Mouse (Mus musculus) intestine, embryonic 14.5 days (tissue): ENCODE results near the gene Sh2d2a. TPM values are rescaled to one million over a fixed set of nuclear protein-coding genes. Genes with fewer than 3 reads are reported as not detected.

Source experiments
- ATAC-seq: fragments of 200-750 bp; cut with Nextera tagmentation; replicated peaks from 2 replicates; pipeline ENCODE4 v1.8.0; 2017; ENCODE audit warnings: low read depth, moderate number of reproducible peaks, moderate TSS enrichment, moderate library complexity; ENCODE audit not compliant: low FRiP score, low TSS enrichment
- DNase-seq: peaks from one replicate; pipeline ENCODE4 v3.0.0-alpha.2; 2018; ENCODE audit warnings: low spot score
- H3K27ac ChIP-seq: fragments of 300-500 bp; sonication (generic); 2 replicates; pipeline ENCODE4 v1.5.1; 2014; ENCODE audit warnings: low read depth, mild to moderate bottlenecking, control low read depth
- H3K27me3 ChIP-seq: fragments of 300-500 bp; sonication (generic); replicated peaks from 2 replicates; pipeline ENCODE4 v1.6.1; 2014; ENCODE audit warnings: low read length, control low read depth; ENCODE audit not compliant: control insufficient read depth, insufficient read depth
- H3K36me3 ChIP-seq: fragments of 300-500 bp; sonication (generic); 2 replicates; pipeline ENCODE4 v1.6.1; 2014; ENCODE audit warnings: low read length, control low read depth; ENCODE audit not compliant: control insufficient read depth, insufficient read depth
- H3K4me1 ChIP-seq: fragments of 300-500 bp; sonication (generic); replicated peaks from 2 replicates; pipeline ENCODE4 v1.6.1; 2014; ENCODE audit warnings: low read length, control low read depth, mixed read lengths; ENCODE audit not compliant: control insufficient read depth, insufficient read depth
- H3K4me2 ChIP-seq: fragments of 300-500 bp; sonication (generic); 2 replicates; pipeline ENCODE4 v1.6.1; 2014; ENCODE audit warnings: low read length
- H3K4me3 ChIP-seq: fragments of 300-500 bp; sonication (generic); 2 replicates; pipeline ENCODE4 v1.5.1; 2014; ENCODE audit warnings: low read depth, low read length, control low read depth, mixed read lengths
- H3K9ac ChIP-seq: fragments of 300-500 bp; sonication (generic); 2 replicates; pipeline ENCODE4 v1.6.1; 2014; ENCODE audit warnings: mild to moderate bottlenecking, low read length
- H3K9me3 ChIP-seq: fragments of 300-500 bp; sonication (generic); 2 replicates; pipeline ENCODE4 v1.6.1; 2016; ENCODE audit warnings: low read length, control low read depth; ENCODE audit not compliant: control insufficient read depth
- WGBS: fragments of 180-500 bp; shearing (Covaris S2); extraction: QIAGEN DNeasy Blood & Tissue Kit; methylation state at CpG from one replicate; pipeline ENCODE4 v1.1.7; 2014; 5-methylcytosine and 5-hydroxymethylcytosine counted together
- polyA plus RNA-seq: library from polyadenylated mRNA; unstranded; fragments of >200 nt; fragmentation: Nextera tagmentation; extraction: Ambion mirVana; gene quantifications from 2 replicates; pipeline ENCODE4 v1.2.1, GENCODE M21; 2014

Gene Sh2d2a
- 0.16 and 0.28 TPM in 2 replicates for polyA plus RNA-seq

DNA sequence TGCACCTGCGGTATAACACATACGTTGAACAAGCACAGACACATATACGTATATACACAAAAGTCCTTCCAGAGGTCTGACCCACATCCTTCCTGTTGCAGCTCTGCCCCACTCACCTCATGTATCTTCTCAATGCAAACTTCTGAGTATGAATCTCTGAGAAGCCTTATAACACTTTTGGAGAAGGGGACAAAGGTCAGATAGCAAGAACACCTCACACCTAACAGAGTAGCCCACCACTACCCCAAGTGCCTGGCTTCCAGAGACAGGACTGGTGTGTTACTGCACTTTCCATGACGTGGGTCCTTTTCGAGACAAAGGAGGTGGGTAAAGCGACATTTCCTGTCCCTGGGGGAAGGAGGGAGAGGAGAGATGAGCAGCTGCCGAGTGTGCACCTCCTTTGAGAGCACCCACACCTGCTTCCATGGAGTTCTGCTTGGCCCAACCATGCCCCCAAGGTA, at the start of gene Sh2d2a:
TSS of gene Sh2d2a (plus strand) at position 106 of the 461 bp plus-strand sequence.
- no peak for ATAC-seq
- Histone ChIP-seq H3K4me3 (no peak within 1 kb of the TSS), H3K9ac (no peak within 1 kb of the TSS)

DNA sequence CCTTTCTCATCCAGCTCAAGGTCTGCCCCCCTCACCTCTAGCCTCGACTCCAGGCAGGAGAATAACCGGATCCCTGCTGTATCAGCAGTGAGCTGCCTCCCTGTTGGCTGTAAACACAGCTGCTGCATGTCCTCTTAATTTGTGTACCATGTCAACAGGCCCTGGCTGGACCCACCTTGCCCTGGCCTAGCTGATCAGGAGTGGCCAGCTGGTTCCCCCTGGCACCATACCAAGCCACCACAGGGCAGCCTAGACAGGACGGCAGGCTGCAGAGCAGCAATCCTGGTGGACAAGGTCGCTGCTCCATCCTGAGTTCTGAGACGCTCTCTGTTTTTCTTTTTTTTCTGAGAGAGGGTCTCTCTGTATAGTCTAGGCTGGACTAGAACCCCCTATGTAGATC, 44.9 kb upstream of the Sh2d2a start:
- Histone ChIP-seq H3K9ac (no peak overlapping the region), H3K36me3 (no peaks in the 10 kb centered on the region), H3K4me2 (no peak overlapping the region), H3K27me3 (peaks cover 91% of the 10 kb centered on the region), H3K9me3 (no peaks in the 10 kb centered on the region), H3K4me1 (peaks cover 4% of the 10 kb centered on the region), H3K27ac (no peak overlapping the region), H3K4me3 (no peak overlapping the region)
- ATAC-seq, result no peak
- 54% methylated on average over 5 of the region's 5 CpGs for WGBS
- no peak for DNase-seq

More for the DNA sequence above, at the start of gene Sh2d2a:
- Histone ChIP-seq H3K27me3 (no peaks in the 10 kb centered on the region), H3K4me1 (no peaks in the 10 kb centered on the region), H3K27ac (no peak within 1 kb of the TSS), H3K9me3 (no peaks in the 10 kb centered on the region), H3K36me3 (no peaks in the 10 kb centered on the region), H3K4me2 (no peak within 1 kb of the TSS)
- WGBS, result 67% methylated on average over 7 of the region's 7 CpGs
- DNase-seq, result no peak

DNA sequence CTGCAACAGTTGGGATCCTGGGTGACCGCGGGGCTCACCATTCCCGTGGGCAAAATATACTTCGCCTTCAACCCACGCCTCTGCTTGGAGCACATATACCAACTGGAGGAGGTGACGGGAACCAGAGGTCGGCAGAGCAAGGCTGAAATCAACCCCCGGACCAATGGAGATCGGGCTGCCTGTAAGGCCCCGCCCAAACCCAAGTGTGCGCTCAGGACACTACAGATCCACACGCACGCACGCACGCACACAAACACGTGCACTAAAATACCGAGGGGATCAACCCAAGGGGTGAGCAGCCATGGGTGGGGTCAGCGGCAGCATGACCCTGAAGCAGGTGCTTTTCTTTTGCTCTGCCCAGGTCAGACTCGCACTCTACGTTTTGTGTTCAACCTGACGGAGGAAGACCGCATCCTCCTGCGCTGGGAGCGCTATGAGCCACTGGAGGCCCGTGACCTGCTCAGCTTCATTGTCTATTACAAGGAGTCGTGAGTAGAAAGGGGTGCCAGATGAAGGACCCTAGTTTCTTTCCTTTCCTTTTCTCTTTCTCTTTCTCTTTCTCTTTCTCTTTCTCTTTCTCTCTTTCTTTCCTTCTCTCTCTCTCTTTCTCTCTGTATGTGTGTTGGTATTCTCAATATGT, 42.4 kb upstream of the Sh2d2a start:
- no peak overlapping the region for H3K9ac ChIP-seq
- no peak overlapping the region for H3K27ac ChIP-seq
- ATAC-seq (0 out of 2 replicates have a peak, but pooled peaks have one; percentile 53), DNase-seq (no peak)
- H3K9me3 ChIP-seq, result no peaks in the 10 kb centered on the region
- WGBS, result 4% methylated on average over 26 of the region's 26 CpGs
- peak overlapping the region; percentile 48 for H3K4me2 ChIP-seq
- H3K4me1 ChIP-seq, result peaks cover 4% of the 10 kb centered on the region; the same call in 1 of the 2 replicates
- H3K27me3 ChIP-seq, result peaks cover 93% of the 10 kb centered on the region
- H3K36me3 ChIP-seq, result no peaks in the 10 kb centered on the region
- H3K4me3 ChIP-seq, result peak overlapping the region; percentile 20; the same call in 1 of the 2 replicates

DNA sequence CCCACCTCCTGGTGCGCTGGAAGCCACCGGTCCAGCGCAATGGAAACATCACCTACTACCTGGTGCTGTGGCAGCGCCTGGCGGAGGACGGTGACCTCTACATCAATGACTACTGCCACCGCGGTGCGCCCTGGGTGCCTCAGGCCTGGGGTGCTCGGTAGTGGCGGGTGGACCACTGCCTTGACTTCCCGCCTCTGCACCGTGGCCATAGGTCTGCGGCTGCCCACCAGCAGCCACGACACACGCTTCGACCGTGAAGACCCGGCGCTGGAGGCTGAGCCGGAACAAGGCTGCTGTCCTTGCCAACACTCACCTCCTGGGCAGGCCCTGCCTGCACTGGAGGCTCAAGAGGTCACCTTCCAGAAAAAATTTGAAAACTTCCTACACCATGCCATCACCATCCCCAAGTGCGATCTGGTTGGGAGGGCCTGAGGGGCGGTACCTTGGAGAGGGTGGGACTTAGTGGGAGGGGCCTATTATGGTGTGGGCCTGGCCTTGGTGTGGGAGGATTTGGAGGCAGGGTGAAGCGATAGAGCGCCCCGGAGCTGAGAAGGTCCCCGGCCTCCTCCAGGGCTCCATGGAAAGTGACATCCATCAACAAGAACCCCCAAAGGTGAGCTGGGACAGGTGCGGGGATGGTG, 37.1 kb upstream of the Sh2d2a start:
- H3K27me3 ChIP-seq, result peaks cover 72% of the 10 kb centered on the region
- H3K4me1 ChIP-seq, result no peaks in the 10 kb centered on the region
- DNase-seq, result no peak
- peak overlapping the region; percentile 33 for H3K4me2 ChIP-seq
- no peaks in the 10 kb centered on the region for H3K9me3 ChIP-seq
- H3K36me3 ChIP-seq, result no peaks in the 10 kb centered on the region
- ATAC-seq, result peak; percentile 75
- no peak overlapping the region for H3K9ac ChIP-seq
- H3K4me3 ChIP-seq, result peak overlapping the region; percentile 15; the same call in 1 of the 2 replicates
- 3% methylated on average over 28 of the region's 28 CpGs for WGBS
- no peak overlapping the region for H3K27ac ChIP-seq

DNA sequence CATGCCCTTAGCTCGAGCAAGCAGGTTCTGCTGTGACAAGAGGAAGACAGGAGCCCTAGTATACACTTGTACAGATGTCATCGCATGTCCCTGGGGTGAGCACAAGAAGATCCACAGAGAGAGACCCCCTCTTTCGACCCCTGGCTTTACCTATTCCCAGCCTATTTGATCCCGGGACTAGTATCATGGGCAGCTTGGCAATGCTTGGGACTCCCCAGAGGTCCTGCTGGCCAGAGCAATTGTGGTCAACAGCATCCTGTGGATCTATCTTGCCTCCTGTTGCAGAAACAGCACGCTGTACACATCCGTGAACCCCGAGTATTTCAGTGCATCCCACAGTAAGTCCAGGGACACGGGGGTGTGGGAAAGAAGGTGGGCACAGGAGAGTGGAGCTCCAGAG, 35.3 kb upstream of the Sh2d2a start:
- H3K27ac ChIP-seq, result no peak overlapping the region
- DNase-seq (no peak), ATAC-seq (no peak)
- H3K9ac ChIP-seq, result no peak overlapping the region
- 85% methylated on average over 8 of the region's 8 CpGs for WGBS
- H3K36me3 ChIP-seq, result no peaks in the 10 kb centered on the region
- H3K27me3 ChIP-seq, result peaks cover 56% of the 10 kb centered on the region
- no peak overlapping the region for H3K4me2 ChIP-seq
- H3K9me3 ChIP-seq, result no peaks in the 10 kb centered on the region
- no peak overlapping the region for H3K4me3 ChIP-seq
- no peaks in the 10 kb centered on the region for H3K4me1 ChIP-seq

DNA sequence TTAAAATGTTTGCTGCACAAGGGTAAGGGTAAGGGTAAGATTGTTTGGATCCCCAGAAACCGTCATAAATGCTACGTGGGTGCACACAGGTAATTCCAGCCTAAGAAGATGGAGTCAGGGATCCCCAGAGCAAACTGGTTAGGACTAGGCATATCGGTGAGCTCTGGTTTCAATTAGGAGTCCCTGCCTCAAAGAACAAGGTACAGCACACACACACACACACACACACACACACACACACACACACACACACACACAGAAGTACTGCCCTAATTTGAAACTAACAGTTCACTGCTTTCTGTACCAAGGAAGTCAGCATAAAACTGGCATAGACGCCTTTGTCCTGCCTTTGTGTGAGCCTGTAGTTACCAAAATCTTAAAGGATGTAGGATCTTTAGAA, 34.1 kb upstream of the Sh2d2a start:
- H3K27ac ChIP-seq, result no peak overlapping the region
- no peak overlapping the region for H3K4me3 ChIP-seq
- DNase-seq (no peak), ATAC-seq (no peak)
- H3K9me3 ChIP-seq, result no peaks in the 10 kb centered on the region
- no peaks in the 10 kb centered on the region for H3K4me1 ChIP-seq
- no peak overlapping the region for H3K9ac ChIP-seq
- WGBS, result 83% methylated on average over 4 of the region's 4 CpGs
- peaks cover 51% of the 10 kb centered on the region for H3K27me3 ChIP-seq
- no peaks in the 10 kb centered on the region for H3K36me3 ChIP-seq
- H3K4me2 ChIP-seq, result no peak overlapping the region

DNA sequence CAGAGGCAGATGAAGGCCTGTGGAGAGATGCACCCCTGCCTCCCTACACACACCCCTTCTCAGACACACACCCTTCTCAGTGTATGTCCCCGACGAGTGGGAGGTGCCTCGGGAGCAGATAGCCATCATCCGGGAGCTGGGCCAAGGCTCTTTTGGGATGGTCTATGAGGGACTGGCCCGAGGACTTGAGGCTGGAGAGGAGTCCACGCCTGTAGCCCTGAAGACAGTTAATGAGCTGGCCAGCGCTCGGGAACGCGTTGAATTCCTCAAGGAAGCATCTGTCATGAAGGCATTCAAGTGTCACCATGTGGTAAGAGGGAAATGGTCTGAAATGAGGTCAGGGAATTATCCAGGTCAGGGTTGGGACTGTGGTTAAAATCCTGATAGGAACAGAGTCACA, 33.7 kb upstream of the Sh2d2a start:
- DNase-seq, result no peak
- H3K4me1 ChIP-seq, result no peaks in the 10 kb centered on the region
- no peaks in the 10 kb centered on the region for H3K9me3 ChIP-seq
- H3K4me2 ChIP-seq, result no peak overlapping the region
- H3K27ac ChIP-seq, result no peak overlapping the region
- no peak overlapping the region for H3K4me3 ChIP-seq
- no peak overlapping the region for H3K9ac ChIP-seq
- no peaks in the 10 kb centered on the region for H3K36me3 ChIP-seq
- WGBS, result 54% methylated on average over 10 of the region's 10 CpGs
- ATAC-seq, result no peak
- H3K27me3 ChIP-seq, result peaks cover 47% of the 10 kb centered on the region

DNA sequence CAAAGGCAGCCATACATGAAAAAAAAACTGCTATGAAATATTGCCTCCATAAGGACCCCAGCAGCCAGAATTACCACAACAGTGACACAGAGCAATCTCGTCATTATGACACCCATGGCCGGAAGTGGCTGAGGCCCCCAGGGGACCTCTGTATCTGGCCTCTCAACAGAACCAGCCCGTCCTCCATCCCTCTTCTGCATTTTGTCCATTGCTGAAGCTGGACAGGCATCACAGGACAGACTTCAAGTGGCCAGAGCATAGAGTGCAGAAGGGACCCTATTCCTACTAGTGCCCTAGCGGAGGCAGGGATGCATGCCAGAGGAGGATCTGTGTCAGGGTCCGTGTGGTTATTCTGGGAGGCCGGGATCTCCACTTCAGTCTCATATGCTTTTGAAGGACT, 30.4 kb upstream of the Sh2d2a start:
- H3K4me1 ChIP-seq, result no peaks in the 10 kb centered on the region
- ATAC-seq (no peak), DNase-seq (no peak)
- H3K9me3 ChIP-seq, result no peaks in the 10 kb centered on the region
- H3K9ac ChIP-seq, result no peak overlapping the region
- H3K27ac ChIP-seq, result no peak overlapping the region
- 56% methylated on average over 6 of the region's 6 CpGs for WGBS
- peaks cover 14% of the 10 kb centered on the region for H3K27me3 ChIP-seq
- no peaks in the 10 kb centered on the region for H3K36me3 ChIP-seq
- no peak overlapping the region for H3K4me3 ChIP-seq
- H3K4me2 ChIP-seq, result no peak overlapping the region
